Mouse (Mus musculus): Measurements from ENCODE around the gene Cd209c. TPM values are rescaled to one million over a fixed set of nuclear protein-coding genes. Genes with fewer than 3 reads are reported as not detected.

Gene Cd209c
- total RNA-seq (2014; rRNA removed) (not detected in 2 replicates), polyA plus RNA-seq (2015; fragmentation: Nextera tagmentation; extraction: Ambion mirVana) (0.15 and 0.16 TPM in 2 replicates)

DNA sequence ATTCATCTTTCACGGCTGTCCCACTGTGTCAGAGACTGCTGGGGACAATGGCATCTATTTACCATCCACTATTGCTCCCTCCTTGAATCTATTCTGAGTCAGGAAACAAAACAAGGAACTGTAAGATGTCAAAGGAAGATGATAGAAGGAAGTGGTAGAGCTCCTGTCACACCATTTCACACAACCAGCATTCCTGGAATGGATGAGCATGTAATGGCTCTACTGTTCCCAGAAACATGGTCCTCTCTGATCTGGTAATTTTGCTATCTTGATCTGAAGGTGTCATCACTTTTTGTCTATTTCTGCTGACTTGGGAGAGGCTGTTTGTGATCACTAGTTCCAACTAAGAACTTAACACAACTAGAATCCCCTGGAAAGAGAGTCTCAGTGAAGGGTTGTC, at the start of gene Cd209c:
Cd209c (minus strand) TSS at position 101 of the 400 bp plus-strand sequence.
- 86% methylated on average over 1 of the region's 1 CpGs for WGBS
- no peak for DNase-seq
- Histone ChIP-seq H3K9ac (no peak within 1 kb of the TSS), H3K9me3 (ENCODE audit: low read length) (peaks cover 5% of the 10 kb centered on the region; the same call in 1 of the 2 replicates), H3K4me1 (ENCODE audit: insufficient read depth) (no peaks in the 10 kb centered on the region), H3K4me3 (ENCODE audit: low read depth, low read length) (no peak within 1 kb of the TSS), H3K27me3 (ENCODE audit: insufficient read depth, low read length) (no peaks in the 10 kb centered on the region), H3K4me2 (ENCODE audit: low read depth) (no peak within 1 kb of the TSS), H3K27ac (ENCODE audit: low read depth, low read length) (no peak within 1 kb of the TSS), H3K36me3 (ENCODE audit: insufficient read depth) (no peaks in the 10 kb centered on the region)
- TF ChIP-seq CTCF (IDR thresholded peaks at IDR 0.05; ENCODE audit: low read depth): no peak
- ATAC-seq: no peak

DNA sequence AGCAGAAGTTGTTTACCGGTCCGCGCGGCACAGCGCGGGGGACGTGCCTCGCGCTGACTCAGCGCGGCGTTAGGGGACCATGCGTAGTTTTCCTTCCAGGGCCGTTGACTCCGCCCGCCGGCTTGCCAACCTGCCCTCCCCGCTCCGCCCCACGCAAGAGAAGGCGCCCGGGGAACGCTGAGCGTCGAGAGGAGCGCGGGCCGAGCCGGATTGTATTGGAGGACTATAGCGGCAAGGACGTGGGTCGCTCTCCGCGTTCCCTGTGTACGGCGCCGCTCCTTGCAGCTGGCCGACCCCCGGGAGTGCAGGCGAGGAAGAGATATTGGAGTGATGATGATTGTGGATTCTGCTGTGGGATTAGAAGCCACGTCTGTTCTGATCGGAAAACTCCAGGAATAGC, 39.7 kb upstream of the Cd209c start:
- Histone ChIP-seq H3K36me3 (ENCODE audit: insufficient read depth) (no peaks in the 10 kb centered on the region), H3K4me3 (ENCODE audit: low read depth, low read length) (0 out of 2 replicates have a peak overlapping the region, but pooled peaks have one; percentile 7), H3K9me3 (ENCODE audit: low read length) (0 out of 2 replicates have a peak, but pooled peaks cover 7% of the 10 kb centered on the region), H3K27me3 (ENCODE audit: insufficient read depth, low read length) (no peaks in the 10 kb centered on the region), H3K9ac (no peak overlapping the region), H3K4me1 (ENCODE audit: insufficient read depth) (no peaks in the 10 kb centered on the region), H3K4me2 (ENCODE audit: low read depth) (no peak overlapping the region), H3K27ac (ENCODE audit: low read depth, low read length) (no peak overlapping the region)
- TF ChIP-seq CTCF (IDR thresholded peaks at IDR 0.05; ENCODE audit: low read depth): no peak
- 40% methylated on average over 42 of the region's 42 CpGs for WGBS
- ATAC-seq: peak; percentile 10; the same call in 1 of the 2 replicates
- no peak for DNase-seq

DNA sequence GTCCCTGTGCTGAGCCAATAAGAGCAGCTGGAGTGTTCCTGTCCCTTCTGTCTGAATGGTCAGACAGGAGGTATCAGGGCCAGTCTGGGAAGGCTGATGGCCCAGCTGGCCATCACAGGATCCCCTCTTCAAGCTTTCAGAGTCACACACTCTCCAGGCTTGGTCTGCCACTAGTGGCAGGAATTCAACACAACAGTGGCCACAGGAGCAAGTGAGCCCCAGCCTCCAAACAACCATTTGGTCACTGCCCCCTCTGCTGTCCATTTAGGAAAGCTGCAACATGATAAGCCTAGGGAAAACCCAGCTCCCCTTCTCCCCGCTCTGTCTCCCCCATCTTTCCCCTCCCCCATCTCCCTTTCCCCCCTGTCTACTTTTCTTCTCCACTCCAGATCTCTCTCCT, 1.5 kb upstream of the Cd209c start:
- Histone ChIP-seq H3K4me2 (ENCODE audit: low read depth) (no peak overlapping the region), H3K9ac (no peak overlapping the region), H3K27ac (ENCODE audit: low read depth, low read length) (no peak overlapping the region), H3K36me3 (ENCODE audit: insufficient read depth) (no peaks in the 10 kb centered on the region), H3K4me1 (ENCODE audit: insufficient read depth) (no peaks in the 10 kb centered on the region), H3K9me3 (ENCODE audit: low read length) (peaks cover 5% of the 10 kb centered on the region; the same call in 1 of the 2 replicates), H3K27me3 (ENCODE audit: insufficient read depth, low read length) (no peaks in the 10 kb centered on the region), H3K4me3 (ENCODE audit: low read depth, low read length) (no peak overlapping the region)
- WGBS: 71% methylated on average over 1 of the region's 1 CpGs
- ATAC-seq (no peak), DNase-seq (no peak)
- TF ChIP-seq CTCF (IDR thresholded peaks at IDR 0.05; ENCODE audit: low read depth): 0 out of 2 replicates have a peak, but pooled peaks have one; percentile 5

- ATAC-seq (no peak), DNase-seq (no peak)
- Histone ChIP-seq H3K4me2 (ENCODE audit: low read depth) (no peak overlapping the region), H3K4me1 (ENCODE audit: insufficient read depth) (no peaks in the 10 kb centered on the region), H3K36me3 (ENCODE audit: insufficient read depth) (no peaks in the 10 kb centered on the region), H3K27ac (ENCODE audit: low read depth, low read length) (no peak overlapping the region), H3K9me3 (ENCODE audit: low read length) (peaks cover 14% of the 10 kb centered on the region; the same call in 1 of the 2 replicates), H3K27me3 (ENCODE audit: insufficient read depth, low read length) (no peaks in the 10 kb centered on the region), H3K4me3 (ENCODE audit: low read depth, low read length) (no peak overlapping the region), H3K9ac (no peak overlapping the region)
- WGBS: 92% methylated on average over 3 of the region's 3 CpGs
- no peak for TF ChIP-seq CTCF (IDR thresholded peaks at IDR 0.05; ENCODE audit: low read depth)
Observed at GRCm38 (mm10) chr8:3940023-3940422, 14.5 kb downstream of the Cd209c start.

- DNase-seq (no peak), ATAC-seq (no peak)
- no peak within 1 kb of the TSS for H3K9ac ChIP-seq
- H3K9me3 ChIP-seq (ENCODE audit: low read length): peaks cover 6% of the 10 kb centered on the region; the same call in 1 of the 2 replicates
- 92% methylated on average over 3 of the region's 3 CpGs for whole genome bisulfite sequencing
- no peaks in the 10 kb centered on the region for H3K4me1 ChIP-seq (ENCODE audit: insufficient read depth)
- no peaks in the 10 kb centered on the region for H3K36me3 ChIP-seq (ENCODE audit: insufficient read depth)
- H3K4me3 ChIP-seq (ENCODE audit: low read depth, low read length): no peak within 1 kb of the TSS
- TF ChIP-seq CTCF (IDR thresholded peaks at IDR 0.05; ENCODE audit: low read depth): no peak
- no peak within 1 kb of the TSS for H3K4me2 ChIP-seq (ENCODE audit: low read depth)
- H3K27ac ChIP-seq (ENCODE audit: low read depth, low read length): no peak within 1 kb of the TSS
- no peaks in the 10 kb centered on the region for H3K27me3 ChIP-seq (ENCODE audit: insufficient read depth, low read length)
Observed at GRCm38 (mm10) chr8:3926744-3927143, 27.8 kb downstream of the Cd209c start, which contains the start of gene Cd209b. Gene Cd209b (minus strand): TSS chr8:3926844.

Other genes with a start within 250 kb of the Cd209c start
- gene Clec4g, start 234.1 kb downstream of the Cd209c start, total RNA-seq (2014; rRNA removed): not detected in 2 replicates
- 0.21 TPM in 1 of 2 replicates, not detected in the other for gene Clec4g, start 234.1 kb downstream of the Cd209c start, polyA plus RNA-seq (2015; fragmentation: Nextera tagmentation; extraction: Ambion mirVana)
- gene Cd209a, start 205.8 kb downstream of the Cd209c start, total RNA-seq (2014; rRNA removed): not detected in 2 replicates
- gene Cd209a, start 205.8 kb downstream of the Cd209c start, polyA plus RNA-seq (2015; fragmentation: Nextera tagmentation; extraction: Ambion mirVana): 0.13 TPM in 1 of 2 replicates, not detected in the other
- not detected in 2 replicates for gene Cd209e, start 100.4 kb downstream of the Cd209c start, total RNA-seq (2014; rRNA removed)
- not detected in 2 replicates for gene Cd209e, start 100.4 kb downstream of the Cd209c start, polyA plus RNA-seq (2015; fragmentation: Nextera tagmentation; extraction: Ambion mirVana)
- not detected in 2 replicates for gene Cd209d, start 76.2 kb downstream of the Cd209c start, total RNA-seq (2014; rRNA removed)
- not detected in 2 replicates for gene Cd209d, start 76.2 kb downstream of the Cd209c start, polyA plus RNA-seq (2015; fragmentation: Nextera tagmentation; extraction: Ambion mirVana)
- not detected in 2 replicates for gene Cd209b, start 27.9 kb downstream of the Cd209c start, total RNA-seq (2014; rRNA removed)
- gene Cd209b, start 27.9 kb downstream of the Cd209c start, polyA plus RNA-seq (2015; fragmentation: Nextera tagmentation; extraction: Ambion mirVana): 0.18 TPM in 1 of 2 replicates, not detected in the other
- gene Cd209f, start 151.1 kb upstream of the Cd209c start, total RNA-seq (2014; rRNA removed): 0.62 TPM in 1 of 2 replicates, not detected in the other
- 0.62 and 0.78 TPM in 2 replicates for gene Cd209f, start 151.1 kb upstream of the Cd209c start, polyA plus RNA-seq (2015; fragmentation: Nextera tagmentation; extraction: Ambion mirVana)
- 0.76 TPM in 1 of 2 replicates, not detected in the other for gene Cd209g, start 179.4 kb upstream of the Cd209c start, total RNA-seq (2014; rRNA removed)
- gene Cd209g, start 179.4 kb upstream of the Cd209c start, polyA plus RNA-seq (2015; fragmentation: Nextera tagmentation; extraction: Ambion mirVana): not detected in 2 replicates
- gene Evi5l, start 211.8 kb upstream of the Cd209c start, total RNA-seq (2014; rRNA removed): 156 and 159 TPM in 2 replicates
- 82.5 and 90.3 TPM in 2 replicates for gene Evi5l, start 211.8 kb upstream of the Cd209c start, polyA plus RNA-seq (2015; fragmentation: Nextera tagmentation; extraction: Ambion mirVana)